Mouse (Mus musculus) forebrain, embryonic 14.5 days (tissue): Measurements from ENCODE around the gene Cyb5r4. TPM values are rescaled to one million over a fixed set of nuclear protein-coding genes. Genes with fewer than 3 reads are reported as not detected.
A peak's percentile ranks its signal among the peaks of the same experiment; 100 is the strongest.

Source experiments
- ATAC-seq: fragments of 200-750 bp; cut with Nextera tagmentation; 2 replicates; pipeline ENCODE4 v1.8.0; 2017; ENCODE audit warnings: mild to moderate bottlenecking, moderate library complexity
- DNase-seq: peaks from one replicate; pipeline ENCODE4 v3.0.0-alpha.2; 2015; ENCODE audit warnings: low spot score
- H3K27ac ChIP-seq: fragments of 300-500 bp; sonication (generic); 2 replicates; pipeline ENCODE4 v1.5.1; 2014; ENCODE audit warnings: low read depth, mild to moderate bottlenecking, control low read depth, low read length, moderate library complexity
- H3K27me3 ChIP-seq: fragments of 300-500 bp; sonication (generic); replicated peaks from 2 replicates; pipeline ENCODE4 v1.6.1; 2014; ENCODE audit warnings: low read length, control low read depth, mixed read lengths; ENCODE audit not compliant: control insufficient read depth, insufficient read depth
- H3K36me3 ChIP-seq: fragments of 300-500 bp; sonication (generic); 2 replicates; pipeline ENCODE4 v1.6.1; 2014; ENCODE audit warnings: low read length, control low read depth; ENCODE audit not compliant: control insufficient read depth, insufficient read depth
- H3K4me1 ChIP-seq: fragments of 300-500 bp; sonication (generic); 2 replicates; pipeline ENCODE4 v1.6.1; 2014; ENCODE audit warnings: antibody characterized with exemption, low read length, control low read depth; ENCODE audit not compliant: control insufficient read depth, insufficient read depth
- H3K4me2 ChIP-seq: fragments of 300-500 bp; sonication (generic); 2 replicates; pipeline ENCODE4 v1.6.1; 2014; ENCODE audit warnings: mild to moderate bottlenecking, control low read depth, low read length
- H3K4me3 ChIP-seq: fragments of 300-500 bp; sonication (generic); 2 replicates; pipeline ENCODE4 v1.5.1; 2014; ENCODE audit warnings: low read depth, low read length, control low read depth
- H3K9ac ChIP-seq: fragments of 300-500 bp; sonication (generic); 2 replicates; pipeline ENCODE4 v1.6.1; 2014; ENCODE audit warnings: mild to moderate bottlenecking, low read length, control low read depth, moderate library complexity
- H3K9me3 ChIP-seq: fragments of 300-500 bp; sonication (generic); replicated peaks from 2 replicates; pipeline ENCODE4 v1.6.1; 2016; ENCODE audit warnings: low read length, control low read depth, mixed read lengths; ENCODE audit not compliant: control insufficient read depth
- WGBS: fragments of 180-500 bp; shearing (Covaris S2); extraction: QIAGEN DNeasy Blood & Tissue Kit; methylation state at CpG from one replicate; pipeline ENCODE4 v1.1.7; 2014; 5-methylcytosine and 5-hydroxymethylcytosine counted together
- polyA plus RNA-seq: library from polyadenylated mRNA; unstranded; fragments of >200 nt; fragmentation: Nextera tagmentation; extraction: Ambion mirVana; gene quantifications from 2 replicates; pipeline ENCODE4 v1.2.1, GENCODE M21; 2014

The Cyb5r4 gene
- polyA plus RNA-seq, 1 experiment from 2014 or later, result 75.7 TPM

DNA sequence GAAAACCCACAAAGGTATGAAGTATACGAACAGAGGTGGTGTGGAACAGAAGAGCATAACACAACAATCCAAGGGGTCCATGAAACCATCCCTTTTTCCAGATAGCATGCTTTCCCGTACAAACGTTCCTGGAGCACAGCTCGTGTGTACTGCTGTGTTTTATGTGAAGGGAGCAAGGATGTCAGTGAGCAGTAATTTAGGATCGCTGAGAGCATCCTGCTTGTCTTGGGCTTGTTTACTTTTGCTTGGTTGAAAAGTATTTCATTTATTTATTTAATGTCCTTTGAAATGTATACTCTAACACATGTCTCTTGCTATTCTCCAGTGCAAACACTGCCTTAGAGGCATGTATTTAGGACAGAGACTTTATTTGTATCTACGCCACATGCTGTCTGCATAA, 36.7 kb upstream of the Cyb5r4 start:
- no peak for ATAC-seq
- H3K27me3 ChIP-seq, result no peaks in the 10 kb centered on the region
- no peaks in the 10 kb centered on the region for H3K9me3 ChIP-seq
- no peak overlapping the region for H3K4me3 ChIP-seq
- no peaks in the 10 kb centered on the region for H3K4me1 ChIP-seq
- no peak overlapping the region for H3K9ac ChIP-seq
- 86% methylated on average over 6 of the region's 6 CpGs for WGBS
- no peak overlapping the region for H3K4me2 ChIP-seq
- H3K36me3 ChIP-seq, result no peaks in the 10 kb centered on the region
- no peak overlapping the region for H3K27ac ChIP-seq
- no peak for DNase-seq

DNA sequence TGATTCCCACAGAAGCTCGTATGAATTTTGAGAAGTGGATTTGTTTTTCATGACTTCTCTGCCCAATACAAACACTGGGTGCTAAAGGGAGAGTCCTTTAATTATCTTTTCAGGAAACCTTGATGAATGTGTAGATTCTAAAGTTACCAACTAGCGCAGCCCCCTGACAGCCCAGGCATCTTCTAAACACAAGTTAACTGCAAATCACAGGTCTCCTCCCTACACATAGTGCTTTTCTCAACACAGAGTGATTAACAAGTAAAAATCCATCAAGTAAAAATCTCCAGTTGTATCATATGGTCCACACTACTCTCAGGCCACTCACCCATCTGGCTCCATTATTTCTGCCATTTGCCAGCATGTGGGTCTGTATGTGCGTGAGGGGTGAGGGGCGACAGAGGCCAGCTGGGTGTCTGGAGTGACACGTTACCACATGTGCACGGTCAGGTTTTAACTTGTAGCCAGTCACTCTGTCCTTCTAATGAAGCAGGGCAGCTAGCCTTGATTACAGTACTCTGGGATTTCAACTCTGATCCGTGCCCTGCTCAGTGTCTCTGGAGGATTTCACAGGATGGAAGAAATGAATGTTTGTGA, 35.0 kb upstream of the Cyb5r4 start:
- H3K27me3 ChIP-seq, result no peaks in the 10 kb centered on the region
- no peak for ATAC-seq
- no peak overlapping the region for H3K4me2 ChIP-seq
- no peaks in the 10 kb centered on the region for H3K36me3 ChIP-seq
- H3K4me3 ChIP-seq, result no peak overlapping the region
- no peak overlapping the region for H3K9ac ChIP-seq
- H3K4me1 ChIP-seq, result no peaks in the 10 kb centered on the region
- H3K9me3 ChIP-seq, result no peaks in the 10 kb centered on the region
- no peak for DNase-seq
- 79% methylated on average over 7 of the region's 7 CpGs for WGBS
- H3K27ac ChIP-seq, result no peak overlapping the region

DNA sequence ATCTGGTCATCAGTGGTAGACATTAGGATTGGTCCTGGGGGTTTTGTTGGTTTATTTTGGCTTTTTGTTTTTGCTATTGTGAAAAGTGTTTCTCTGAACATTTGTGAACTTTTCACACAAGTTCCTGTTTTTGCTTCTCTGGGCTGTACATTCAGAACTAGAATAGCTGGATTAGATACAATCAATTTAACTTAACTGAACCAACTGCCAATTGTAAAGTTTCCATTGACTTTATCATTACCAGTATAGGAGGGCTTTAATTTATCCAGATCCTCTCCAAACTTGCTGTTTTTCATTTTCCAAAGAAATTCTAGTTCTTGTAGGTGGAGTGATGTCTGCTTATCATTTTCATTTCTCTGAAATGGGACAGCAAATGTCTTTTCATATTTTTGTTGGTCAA, 32.0 kb upstream of the Cyb5r4 start:
- no peak for DNase-seq
- Histone ChIP-seq H3K9me3 (no peaks in the 10 kb centered on the region), H3K27ac (no peak overlapping the region), H3K9ac (no peak overlapping the region), H3K4me1 (no peaks in the 10 kb centered on the region), H3K27me3 (no peaks in the 10 kb centered on the region), H3K4me3 (no peak overlapping the region), H3K4me2 (no peak overlapping the region), H3K36me3 (no peaks in the 10 kb centered on the region)
- no peak for ATAC-seq

DNA sequence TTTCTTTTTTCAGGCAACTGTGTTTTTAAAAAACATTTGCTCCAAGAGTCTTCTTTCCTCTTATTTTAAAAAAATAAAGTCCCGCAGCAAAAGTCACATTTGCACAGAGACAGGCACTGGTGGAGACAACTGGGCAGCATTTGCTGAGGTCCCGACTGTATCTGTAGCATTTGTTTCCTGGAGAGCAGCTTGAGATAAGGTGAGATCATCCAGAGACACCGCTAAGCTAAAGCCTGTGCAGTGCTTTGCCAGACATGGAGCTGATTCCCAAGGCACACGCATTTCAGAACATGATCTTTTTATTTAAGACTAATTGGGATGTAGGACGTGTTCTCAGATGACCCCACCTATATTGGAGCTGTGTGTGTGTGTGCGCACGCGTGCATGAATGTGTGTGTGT, 30.1 kb upstream of the Cyb5r4 start:
- no peaks in the 10 kb centered on the region for H3K4me1 ChIP-seq
- ATAC-seq (no peak), DNase-seq (no peak)
- H3K27me3 ChIP-seq, result no peaks in the 10 kb centered on the region
- H3K9ac ChIP-seq, result no peak overlapping the region
- H3K27ac ChIP-seq, result no peak overlapping the region
- H3K9me3 ChIP-seq, result no peaks in the 10 kb centered on the region
- H3K4me2 ChIP-seq, result no peak overlapping the region
- H3K4me3 ChIP-seq, result no peak overlapping the region
- 89% methylated on average over 8 of the region's 8 CpGs for WGBS
- H3K36me3 ChIP-seq, result no peaks in the 10 kb centered on the region

DNA sequence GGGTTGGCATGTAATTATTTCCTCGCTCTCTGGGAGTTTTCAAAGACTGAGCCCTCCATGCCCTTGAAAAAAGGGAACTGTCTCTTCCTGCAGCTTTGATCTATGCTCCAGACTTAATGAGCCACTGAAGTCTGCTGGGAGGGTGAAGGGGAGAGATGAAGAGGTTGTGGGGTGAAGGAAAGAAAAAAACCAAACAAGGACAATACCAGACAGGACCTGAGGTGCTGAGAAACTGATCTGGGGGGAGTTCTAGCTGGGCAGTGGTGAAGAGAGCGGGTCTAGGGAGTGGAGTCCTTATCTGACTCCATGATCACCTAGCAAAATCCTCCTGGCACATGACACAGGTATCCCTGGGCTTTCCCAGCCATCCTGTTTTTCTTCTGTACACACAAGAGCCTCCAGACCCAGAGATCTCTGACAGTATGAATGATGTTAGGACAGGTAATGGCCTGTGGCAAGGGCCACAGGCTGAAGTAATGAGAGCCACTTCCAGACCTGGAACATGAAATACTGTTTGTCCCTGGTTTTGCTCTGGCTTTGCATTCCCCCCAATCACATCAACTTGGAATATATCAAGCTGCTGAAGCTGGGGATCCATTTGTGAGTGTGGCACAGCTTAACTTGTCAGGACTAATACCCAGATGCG, 24.6 kb upstream of the Cyb5r4 start:
- H3K27ac ChIP-seq, result no peak overlapping the region
- WGBS, result 70% methylated on average over 3 of the region's 3 CpGs
- no peaks in the 10 kb centered on the region for H3K9me3 ChIP-seq
- no peaks in the 10 kb centered on the region for H3K36me3 ChIP-seq
- ATAC-seq (no peak), DNase-seq (no peak)
- H3K4me3 ChIP-seq, result no peak overlapping the region
- no peaks in the 10 kb centered on the region for H3K27me3 ChIP-seq
- no peak overlapping the region for H3K9ac ChIP-seq
- no peak overlapping the region for H3K4me2 ChIP-seq
- no peaks in the 10 kb centered on the region for H3K4me1 ChIP-seq

DNA sequence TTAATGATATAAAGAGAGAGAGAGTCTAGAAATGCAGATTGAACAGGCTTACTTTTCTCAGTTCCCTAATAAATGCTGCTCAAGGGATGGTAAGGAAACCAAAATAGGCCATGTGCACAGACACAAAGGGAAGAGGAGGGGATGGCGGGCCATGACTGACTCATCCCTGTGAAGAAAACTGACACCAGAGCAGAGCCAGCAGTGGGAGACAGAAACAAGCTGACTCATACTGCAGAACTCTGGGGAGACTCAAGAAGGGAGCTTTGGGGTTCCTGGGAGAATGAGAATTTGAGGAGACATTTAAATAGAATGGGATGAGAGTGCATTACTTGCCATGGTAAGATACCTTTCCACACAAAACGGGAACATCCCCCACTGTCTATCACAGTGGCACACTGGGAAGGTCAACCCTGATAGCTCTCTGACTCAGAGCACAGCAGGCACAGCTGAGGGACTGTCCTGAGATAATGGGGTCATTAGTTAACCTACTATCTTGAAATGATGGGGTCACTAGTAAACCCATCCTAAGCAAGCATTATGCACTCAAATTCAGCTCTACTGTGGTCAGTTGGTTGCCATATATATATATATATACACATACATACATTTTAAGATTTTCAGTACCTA, 21.7 kb upstream of the Cyb5r4 start:
- no peaks in the 10 kb centered on the region for H3K4me1 ChIP-seq
- H3K9me3 ChIP-seq, result no peaks in the 10 kb centered on the region
- ATAC-seq (no peak), DNase-seq (no peak)
- H3K27ac ChIP-seq, result no peak overlapping the region
- WGBS, result 86% methylated on average over 2 of the region's 2 CpGs
- H3K4me3 ChIP-seq, result no peak overlapping the region
- no peaks in the 10 kb centered on the region for H3K36me3 ChIP-seq
- H3K9ac ChIP-seq, result no peak overlapping the region
- no peak overlapping the region for H3K4me2 ChIP-seq
- no peaks in the 10 kb centered on the region for H3K27me3 ChIP-seq

DNA sequence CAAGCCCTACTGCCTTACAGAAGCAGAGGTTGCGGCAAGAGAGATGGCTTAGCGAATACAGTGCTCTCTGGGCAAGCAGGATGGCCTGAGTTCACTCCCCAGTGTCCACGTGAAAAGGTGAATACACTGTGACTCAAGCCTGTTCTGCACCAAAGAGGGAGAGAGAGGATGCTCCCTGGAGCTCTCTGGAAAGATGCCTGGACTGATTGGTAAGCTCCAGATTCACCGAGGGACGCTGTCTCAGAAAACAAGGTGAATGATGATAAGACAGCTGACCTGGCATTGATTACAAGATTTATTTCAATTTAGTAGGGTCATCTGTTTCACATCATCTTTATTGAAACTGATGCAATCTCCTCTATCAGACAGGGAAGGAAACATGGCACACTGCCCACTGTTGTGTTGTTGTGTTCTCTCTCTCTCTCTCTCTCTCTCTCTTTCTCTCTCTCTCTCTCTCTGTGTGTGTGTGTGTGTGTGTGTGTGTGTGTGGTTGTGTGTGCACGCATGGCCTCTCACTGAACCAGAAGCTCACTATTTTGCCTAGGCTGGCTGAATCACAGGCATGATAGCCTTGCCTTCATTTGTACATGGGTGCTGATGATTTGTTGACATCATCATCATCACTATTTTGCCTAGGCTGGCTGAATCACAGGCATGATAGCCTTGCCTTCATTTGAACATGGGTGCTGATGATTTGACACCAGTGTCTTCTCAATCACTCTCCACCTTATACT, 16.9 kb upstream of the Cyb5r4 start:
- no peak overlapping the region for H3K4me2 ChIP-seq
- H3K9me3 ChIP-seq, result no peaks in the 10 kb centered on the region
- H3K36me3 ChIP-seq, result no peaks in the 10 kb centered on the region
- no peak overlapping the region for H3K9ac ChIP-seq
- H3K4me3 ChIP-seq, result no peak overlapping the region
- DNase-seq (no peak), ATAC-seq (no peak)
- WGBS, result 73% methylated on average over 6 of the region's 6 CpGs
- H3K4me1 ChIP-seq, result 0 out of 2 replicates have a peak, but pooled peaks cover 3% of the 10 kb centered on the region
- no peaks in the 10 kb centered on the region for H3K27me3 ChIP-seq
- no peak overlapping the region for H3K27ac ChIP-seq

DNA sequence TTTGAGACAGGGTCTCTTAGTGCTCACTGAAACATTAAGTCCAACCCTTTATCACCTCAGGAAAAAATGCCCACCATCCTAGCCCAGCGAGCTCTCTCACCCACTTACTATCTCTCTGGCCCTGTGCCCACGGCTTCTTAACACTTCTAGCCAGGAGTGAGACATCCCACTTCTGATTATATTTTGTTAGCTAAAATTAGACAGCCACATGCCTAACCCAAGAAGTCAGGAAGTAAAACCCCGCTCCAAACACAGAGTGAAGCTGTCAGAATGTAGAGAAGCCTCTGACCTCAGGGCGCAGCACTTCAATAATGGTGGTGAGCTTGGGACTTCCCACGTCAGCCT, 16.4 kb upstream of the Cyb5r4 start:
- Histone ChIP-seq H3K9me3 (no peaks in the 10 kb centered on the region), H3K27ac (no peak overlapping the region), H3K27me3 (no peaks in the 10 kb centered on the region), H3K36me3 (no peaks in the 10 kb centered on the region), H3K4me1 (0 out of 2 replicates have a peak, but pooled peaks cover 3% of the 10 kb centered on the region), H3K4me3 (no peak overlapping the region), H3K4me2 (no peak overlapping the region), H3K9ac (no peak overlapping the region)
- DNase-seq (no peak), ATAC-seq (no peak)
- WGBS, result 64% methylated on average over 5 of the region's 5 CpGs

DNA sequence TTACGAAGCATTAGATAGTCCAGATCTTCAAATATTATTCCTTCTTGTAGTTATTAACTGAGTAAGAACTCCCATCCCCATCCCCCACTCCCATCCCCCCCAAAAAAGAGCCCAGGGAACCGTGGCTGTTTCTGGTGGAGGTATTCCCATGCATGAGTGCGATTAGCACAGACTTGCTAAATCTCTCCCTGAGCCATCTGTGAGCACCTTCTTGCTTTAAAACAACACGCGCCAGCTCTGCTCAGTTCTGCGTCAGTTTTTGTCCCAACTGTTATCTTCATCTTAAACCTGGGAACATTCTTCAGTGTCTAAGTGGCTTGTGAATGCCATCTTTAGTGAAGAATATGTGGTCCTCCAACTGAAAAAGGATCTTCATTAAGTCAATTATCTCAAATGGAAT, 13.3 kb upstream of the Cyb5r4 start:
- ATAC-seq (peak; percentile 56), DNase-seq (peak; percentile 44)
- Histone ChIP-seq H3K27ac (no peak overlapping the region), H3K4me1 (0 out of 2 replicates have a peak, but pooled peaks cover 3% of the 10 kb centered on the region), H3K9me3 (no peaks in the 10 kb centered on the region), H3K4me3 (no peak overlapping the region), H3K9ac (no peak overlapping the region), H3K4me2 (no peak overlapping the region), H3K27me3 (no peaks in the 10 kb centered on the region; the same call in 1 of the 2 replicates), H3K36me3 (no peaks in the 10 kb centered on the region)
- WGBS, result 56% methylated on average over 6 of the region's 6 CpGs
